Mouse (Mus musculus) heart, embryonic 15.5 days (tissue): Measurements from ENCODE around the gene Dnaaf3. TPM values are rescaled to one million over a fixed set of nuclear protein-coding genes. Genes with fewer than 3 reads are reported as not detected.

ENCODE experiments used
- ATAC-seq: fragments of 200-750 bp; cut with Nextera tagmentation; replicated peaks from 2 replicates; pipeline ENCODE4 v1.8.0; 2017; ENCODE audit warnings: low read depth, moderate TSS enrichment; ENCODE audit not compliant: insufficient number of reproducible peaks, insufficient read depth, low FRiP score
- H3K27ac ChIP-seq: fragments of 300-500 bp; sonication (generic); 2 replicates; pipeline ENCODE4 v1.5.1; 2015; ENCODE audit warnings: mild to moderate bottlenecking, inconsistent platforms
- H3K27me3 ChIP-seq: fragments of 300-500 bp; sonication (generic); 2 replicates; pipeline ENCODE4 v1.6.1; 2015; ENCODE audit warnings: inconsistent platforms
- H3K36me3 ChIP-seq: fragments of 300-500 bp; sonication (generic); 2 replicates; pipeline ENCODE4 v1.6.1; 2015; ENCODE audit warnings: mild to moderate bottlenecking, inconsistent platforms
- H3K4me1 ChIP-seq: fragments of 300-500 bp; sonication (generic); replicated peaks from 2 replicates; pipeline ENCODE4 v1.6.1; 2015; ENCODE audit warnings: inconsistent platforms
- H3K4me2 ChIP-seq: fragments of 300-500 bp; sonication (generic); 2 replicates; pipeline ENCODE4 v1.6.1; 2015; ENCODE audit warnings: inconsistent platforms, mild to moderate bottlenecking, moderate library complexity
- H3K4me3 ChIP-seq: fragments of 300-500 bp; sonication (generic); 2 replicates; pipeline ENCODE4 v1.5.1; 2015; ENCODE audit warnings: mild to moderate bottlenecking, inconsistent platforms
- H3K9ac ChIP-seq: fragments of 300-500 bp; sonication (generic); 2 replicates; pipeline ENCODE4 v1.6.1; 2015; ENCODE audit warnings: mild to moderate bottlenecking, inconsistent platforms
- H3K9me3 ChIP-seq: fragments of 300-500 bp; sonication (generic); replicated peaks from 2 replicates; pipeline ENCODE4 v1.6.1; 2016; ENCODE audit warnings: inconsistent platforms
- whole genome bisulfite sequencing: fragments of 180-500 bp; shearing (Covaris S2); methylation state at CpG from one replicate; pipeline ENCODE4 v1.1.7; 2015; ENCODE audit warnings: mixed read lengths; 5-methylcytosine and 5-hydroxymethylcytosine counted together
- polyA plus RNA-seq: library from polyadenylated mRNA; unstranded; fragments of >200 nt; fragmentation: Nextera tagmentation; extraction: Ambion mirVana; gene quantifications from 2 replicates; pipeline ENCODE4 v1.2.1, GENCODE M21; 2015

The Dnaaf3 gene
- polyA plus RNA-seq, 1 experiment from 2014 or later: 0.96 TPM

DNA sequence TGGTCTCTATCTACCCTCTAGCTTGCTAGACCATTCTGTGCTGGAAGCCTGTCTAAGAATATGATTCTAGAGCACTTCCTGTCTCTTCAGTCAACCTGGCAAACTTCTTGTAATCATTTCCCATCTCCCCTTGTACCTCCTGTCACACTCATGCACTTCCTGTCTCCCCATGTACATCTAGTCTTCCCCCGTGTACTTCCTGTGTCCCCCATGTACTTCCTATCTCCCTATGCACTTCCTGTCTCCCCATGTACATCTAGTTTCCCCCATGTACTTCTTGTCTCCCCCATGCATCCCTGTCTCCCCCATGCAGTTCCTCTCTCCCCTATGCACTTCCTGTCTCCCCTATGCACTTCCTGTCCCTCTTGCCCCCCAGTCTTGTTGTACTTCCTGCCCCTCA, 13.8 kb downstream of the Dnaaf3 start:
- no peaks in the 10 kb centered on the region for H3K27me3 ChIP-seq
- peak overlapping the region; percentile 88 for H3K27ac ChIP-seq
- WGBS: 36% methylated on average over 1 of the region's 1 CpGs
- peak overlapping the region; percentile 70 for H3K4me2 ChIP-seq
- peak overlapping the region; percentile 58 for H3K4me3 ChIP-seq
- H3K9ac ChIP-seq: peak overlapping the region; percentile 21; the same call in 1 of the 2 replicates
- no peaks in the 10 kb centered on the region for H3K9me3 ChIP-seq
- peaks cover 58% of the 10 kb centered on the region for H3K4me1 ChIP-seq
- H3K36me3 ChIP-seq: peaks cover 9% of the 10 kb centered on the region; the same call in 1 of the 2 replicates
- ATAC-seq: no peak

DNA sequence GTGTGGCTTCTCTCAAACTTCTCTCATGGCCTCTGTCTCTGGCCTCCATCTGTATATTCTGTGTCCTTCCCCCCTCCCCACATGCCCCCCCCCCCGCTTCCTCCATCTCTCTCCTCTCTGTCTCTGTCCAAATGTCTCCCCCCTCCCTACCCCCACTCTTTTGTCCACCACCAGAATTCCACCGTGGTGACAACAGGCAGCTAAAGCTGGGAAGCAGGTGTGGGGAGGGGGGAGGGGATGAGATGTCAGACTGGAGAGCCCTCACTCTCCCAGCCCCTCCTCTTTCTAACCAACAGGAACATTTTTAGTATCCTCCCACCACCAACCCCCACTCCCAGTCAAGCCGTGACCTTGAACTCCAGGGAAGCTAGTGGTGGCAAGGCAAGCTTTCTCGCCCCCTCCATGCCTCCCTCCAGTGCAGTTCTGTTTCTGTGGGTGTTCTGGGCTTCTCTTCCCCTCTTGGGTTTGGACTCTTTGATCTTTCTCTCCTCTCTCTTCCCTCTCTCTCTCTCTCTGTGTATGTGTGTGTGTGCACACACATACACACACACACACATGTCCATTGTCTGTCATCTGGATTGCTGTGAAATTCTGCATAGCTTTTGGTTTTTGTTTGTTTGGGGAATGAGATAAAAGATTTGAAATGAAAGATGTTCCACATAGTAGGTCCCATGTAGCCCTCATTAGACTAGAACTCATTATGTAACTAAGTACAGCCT, 15.8 kb downstream of the Dnaaf3 start, which contains the start of gene Tnnt1:
Gene Tnnt1 (minus strand): TSS at position 51 of the 719 bp plus-strand sequence.
- peak within 1 kb of the TSS; percentile 24; the same call in 1 of the 2 replicates for H3K4me2 ChIP-seq
- WGBS: 4% methylated on average over 4 of the region's 4 CpGs
- ATAC-seq: peak; percentile 66

DNA sequence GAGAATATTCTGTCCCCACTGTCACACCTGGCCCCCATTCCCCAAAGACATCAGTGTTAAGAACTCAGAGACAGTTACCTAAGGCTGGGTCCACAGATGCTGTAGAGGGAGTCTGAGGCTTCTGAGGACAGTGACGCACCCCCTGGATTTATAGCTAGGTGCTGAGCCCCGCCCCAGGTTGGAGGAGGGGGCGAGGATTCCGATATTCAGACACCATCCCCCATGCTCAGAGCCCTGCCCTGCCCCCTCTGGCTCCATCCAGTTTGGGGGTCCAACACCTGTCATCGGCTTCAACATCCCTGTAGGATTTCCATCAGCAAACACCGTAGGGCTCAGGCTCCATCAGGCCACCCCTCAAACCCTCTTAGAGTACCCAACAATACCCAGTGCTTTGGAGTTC, 16.4 kb downstream of the Dnaaf3 start:
- Histone ChIP-seq H3K4me2 (peak overlapping the region; percentile 24; the same call in 1 of the 2 replicates), H3K4me3 (no peak overlapping the region), H3K9ac (peak overlapping the region; percentile 9; the same call in 1 of the 2 replicates), H3K27me3 (no peaks in the 10 kb centered on the region), H3K27ac (peak overlapping the region; percentile 88), H3K9me3 (no peaks in the 10 kb centered on the region), H3K4me1 (peaks cover 73% of the 10 kb centered on the region), H3K36me3 (peaks cover 9% of the 10 kb centered on the region; the same call in 1 of the 2 replicates)
- WGBS: 42% methylated on average over 6 of the region's 6 CpGs
- ATAC-seq: peak; percentile 23

More for the DNA sequence above, 15.8 kb downstream of the Dnaaf3 start, which contains the start of gene Tnnt1:
- Histone ChIP-seq H3K36me3 (peaks cover 9% of the 10 kb centered on the region; the same call in 1 of the 2 replicates), H3K9me3 (no peaks in the 10 kb centered on the region), H3K4me3 (0 out of 2 replicates have a peak within 1 kb of the TSS, but pooled peaks have one; percentile 1), H3K4me1 (peaks cover 67% of the 10 kb centered on the region), H3K27ac (peak within 1 kb of the TSS; percentile 88), H3K27me3 (no peaks in the 10 kb centered on the region), H3K9ac (peak within 1 kb of the TSS; percentile 30; the same call in 1 of the 2 replicates)

DNA sequence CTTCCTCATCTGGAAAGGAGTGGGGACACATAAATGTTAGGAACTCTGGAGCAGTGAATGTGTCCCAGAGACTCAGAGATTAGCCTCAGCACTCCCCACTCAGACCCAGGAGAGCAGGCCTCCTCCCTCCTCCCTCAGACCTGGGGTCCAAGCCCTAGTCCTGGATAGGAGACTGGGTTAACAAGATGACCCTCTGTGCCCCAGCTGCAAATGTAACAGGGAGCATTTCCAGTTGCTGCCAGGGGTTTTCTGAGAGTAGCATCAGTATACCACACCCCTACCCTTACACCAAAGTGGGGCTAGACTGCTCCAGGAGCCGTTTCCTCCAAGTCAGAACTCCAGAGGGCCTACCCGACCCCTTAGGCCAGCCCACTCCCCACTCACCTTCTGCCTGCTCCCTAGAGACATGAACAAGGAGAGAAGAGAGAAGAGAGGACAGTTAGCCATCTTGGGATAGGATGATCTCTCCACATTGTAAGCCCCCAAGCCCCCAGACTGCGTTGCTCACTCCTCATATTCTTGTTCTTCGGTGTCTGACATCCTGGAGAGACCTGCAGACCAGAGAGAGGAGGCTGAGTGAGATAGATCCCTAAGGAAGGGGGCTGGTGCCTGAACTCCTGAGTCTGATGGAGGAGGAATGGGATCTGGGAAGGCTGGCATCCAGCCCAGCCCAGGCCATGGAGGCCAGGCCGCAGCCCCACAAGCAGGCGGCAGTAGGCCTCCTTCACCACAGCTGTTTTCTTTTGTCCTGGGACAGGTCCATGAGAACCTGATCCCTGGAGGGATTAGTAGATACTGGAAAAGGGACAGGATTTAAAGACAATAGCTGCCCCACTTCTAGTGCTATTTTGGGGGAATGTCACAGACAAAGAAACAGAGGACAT, 18.2 kb downstream of the Dnaaf3 start:
- Histone ChIP-seq H3K4me2 (peak overlapping the region; percentile 56), H3K36me3 (peaks cover 9% of the 10 kb centered on the region; the same call in 1 of the 2 replicates), H3K4me1 (peaks cover 85% of the 10 kb centered on the region), H3K4me3 (peak overlapping the region; percentile 28), H3K9me3 (no peaks in the 10 kb centered on the region), H3K27me3 (no peaks in the 10 kb centered on the region), H3K27ac (peak overlapping the region; percentile 88), H3K9ac (peak overlapping the region; percentile 28)
- 36% methylated on average over 6 of the region's 6 CpGs for whole genome bisulfite sequencing
- peak; percentile 11; the same call in 1 of the 2 replicates for ATAC-seq

DNA sequence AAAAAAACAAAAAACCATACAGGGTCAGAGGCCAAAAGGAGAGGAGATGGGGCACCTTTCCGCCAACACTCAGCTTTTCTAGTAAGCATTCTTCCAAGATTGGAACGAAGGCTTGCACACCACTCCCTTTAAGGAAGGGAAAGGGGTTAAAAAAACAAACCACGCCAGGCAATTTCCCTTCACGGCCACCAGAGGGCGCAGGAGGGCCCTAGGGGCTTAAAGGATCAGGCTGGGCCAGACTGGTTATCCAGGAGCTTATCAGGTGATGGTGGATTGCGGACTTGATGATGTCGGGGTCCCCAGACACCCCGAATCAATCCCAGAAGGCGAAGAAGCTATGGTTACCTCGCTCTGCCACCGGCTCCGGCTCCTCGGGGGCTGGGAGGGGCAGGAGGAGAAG, 19.0 kb downstream of the Dnaaf3 start:
- no peaks in the 10 kb centered on the region for H3K27me3 ChIP-seq
- ATAC-seq: no peak
- peak overlapping the region; percentile 56 for H3K4me2 ChIP-seq
- no peaks in the 10 kb centered on the region for H3K9me3 ChIP-seq
- H3K36me3 ChIP-seq: peaks cover 5% of the 10 kb centered on the region; the same call in 1 of the 2 replicates
- peaks cover 87% of the 10 kb centered on the region for H3K4me1 ChIP-seq
- whole genome bisulfite sequencing: 18% methylated on average over 13 of the region's 13 CpGs
- H3K27ac ChIP-seq: peak overlapping the region; percentile 88
- H3K9ac ChIP-seq: peak overlapping the region; percentile 28
- peak overlapping the region; percentile 28 for H3K4me3 ChIP-seq

DNA sequence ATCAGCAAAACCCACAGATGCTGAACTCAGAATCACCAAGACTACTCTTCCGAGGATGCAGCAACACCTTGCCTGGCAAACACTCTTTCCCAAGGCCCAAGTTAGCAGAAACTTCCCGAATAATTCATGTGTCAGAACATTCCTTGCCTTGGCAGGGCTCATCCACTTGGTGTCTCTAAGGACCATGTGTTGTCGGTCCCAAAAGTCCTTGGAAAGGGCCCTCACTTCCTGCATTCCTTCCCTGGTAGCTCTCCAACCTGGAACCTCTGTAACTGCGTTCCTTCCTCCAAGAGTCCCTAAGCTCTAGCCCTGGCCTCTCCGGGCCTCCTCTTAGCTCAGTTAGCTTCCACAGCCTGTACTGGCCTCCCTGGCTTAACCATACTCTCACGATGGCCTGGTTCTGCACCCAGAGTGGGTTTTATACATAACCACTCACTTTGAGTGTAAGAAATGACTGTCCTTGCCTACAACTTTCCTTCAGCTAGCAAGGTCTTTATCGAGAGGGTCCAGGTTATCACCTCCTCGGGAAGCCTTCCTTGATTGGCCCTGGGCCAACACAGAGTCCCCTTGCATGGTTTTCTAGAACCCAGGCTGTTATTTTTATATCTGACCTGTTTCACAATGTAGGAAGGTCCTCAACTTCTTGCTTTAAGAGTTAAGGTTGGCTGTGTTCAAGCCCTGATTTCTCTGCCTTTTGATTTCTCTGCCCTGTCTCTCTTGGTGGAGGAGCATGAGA, 20.6 kb downstream of the Dnaaf3 start:
- WGBS: 25% methylated on average over 8 of the region's 8 CpGs
- Histone ChIP-seq H3K4me1 (peaks cover 79% of the 10 kb centered on the region), H3K4me2 (peak overlapping the region; percentile 56), H3K9me3 (no peaks in the 10 kb centered on the region), H3K4me3 (peak overlapping the region; percentile 5; the same call in 1 of the 2 replicates), H3K36me3 (no peaks in the 10 kb centered on the region), H3K27me3 (no peaks in the 10 kb centered on the region), H3K27ac (peak overlapping the region; percentile 88), H3K9ac (0 out of 2 replicates have a peak overlapping the region, but pooled peaks have one; percentile 10)
- ATAC-seq: no peak

DNA sequence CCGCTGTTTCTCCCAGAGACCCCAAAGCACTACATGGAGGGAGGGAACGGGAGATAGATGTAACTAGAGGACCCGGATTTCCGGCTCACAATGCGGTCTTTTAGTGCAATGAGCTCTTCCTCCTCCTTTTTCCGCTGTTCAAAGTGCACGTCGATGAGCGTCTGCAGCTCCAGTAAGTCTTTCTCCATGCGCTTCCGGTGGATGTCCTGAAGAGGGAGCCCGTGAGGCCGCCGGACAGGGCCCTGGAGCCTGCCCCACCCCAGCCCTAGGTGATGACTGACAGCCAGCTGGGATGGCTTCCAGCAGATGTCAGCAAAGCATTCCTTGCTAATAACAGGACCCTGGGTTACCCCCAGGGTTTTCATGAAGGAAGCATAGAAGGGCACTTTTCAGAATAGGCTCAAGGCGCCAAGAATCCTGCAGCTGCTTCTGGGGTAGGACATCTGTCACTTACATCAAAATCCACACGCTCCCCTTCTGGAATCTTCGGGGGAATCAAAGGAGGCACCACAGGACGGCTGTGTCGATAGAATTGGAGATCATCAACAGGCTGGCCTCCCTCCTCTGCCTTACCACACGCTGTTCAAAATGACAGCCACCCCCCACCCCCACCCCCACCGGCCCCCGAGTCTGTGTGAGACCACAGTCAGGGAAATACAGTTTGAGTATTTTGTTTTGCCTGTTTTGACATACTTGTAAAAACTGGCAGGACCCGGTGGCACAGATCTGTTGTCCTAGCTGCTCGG, 22.2 kb downstream of the Dnaaf3 start:
- ATAC-seq: peak; percentile 84
- Histone ChIP-seq H3K9me3 (no peaks in the 10 kb centered on the region), H3K9ac (no peak overlapping the region; the same call in 1 of the 2 replicates), H3K4me2 (peak overlapping the region; percentile 56), H3K4me1 (peaks cover 65% of the 10 kb centered on the region), H3K27me3 (no peaks in the 10 kb centered on the region), H3K4me3 (peak overlapping the region; percentile 27), H3K36me3 (no peaks in the 10 kb centered on the region), H3K27ac (peak overlapping the region; percentile 88)
- WGBS: 7% methylated on average over 24 of the region's 24 CpGs

DNA sequence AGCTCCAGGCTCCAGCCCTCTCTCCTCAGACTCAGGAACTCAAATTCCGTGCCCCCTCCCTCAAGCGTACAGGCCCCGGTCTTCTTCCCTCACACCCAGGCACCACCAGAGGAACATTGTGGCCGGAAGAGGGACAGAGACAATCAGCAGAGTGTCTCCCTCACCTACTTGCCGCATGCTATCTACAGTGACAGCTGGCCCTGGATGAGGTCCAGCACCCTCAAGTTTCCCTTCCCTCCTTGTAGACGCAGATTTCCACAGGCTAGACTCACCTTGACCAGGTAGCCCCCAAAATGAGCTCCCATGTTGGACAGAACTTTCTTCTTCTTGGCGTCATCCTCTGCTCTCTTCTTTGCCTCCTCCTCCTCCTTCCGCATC, 23.5 kb downstream of the Dnaaf3 start:
- H3K27ac ChIP-seq: no peak overlapping the region
- peaks cover 53% of the 10 kb centered on the region for H3K4me1 ChIP-seq
- no peaks in the 10 kb centered on the region for H3K9me3 ChIP-seq
- no peak overlapping the region for H3K4me3 ChIP-seq
- ATAC-seq: no peak
- no peaks in the 10 kb centered on the region for H3K36me3 ChIP-seq
- no peaks in the 10 kb centered on the region for H3K27me3 ChIP-seq
- 75% methylated on average over 8 of the region's 8 CpGs for whole genome bisulfite sequencing
- H3K4me2 ChIP-seq: no peak overlapping the region
- no peak overlapping the region for H3K9ac ChIP-seq

DNA sequence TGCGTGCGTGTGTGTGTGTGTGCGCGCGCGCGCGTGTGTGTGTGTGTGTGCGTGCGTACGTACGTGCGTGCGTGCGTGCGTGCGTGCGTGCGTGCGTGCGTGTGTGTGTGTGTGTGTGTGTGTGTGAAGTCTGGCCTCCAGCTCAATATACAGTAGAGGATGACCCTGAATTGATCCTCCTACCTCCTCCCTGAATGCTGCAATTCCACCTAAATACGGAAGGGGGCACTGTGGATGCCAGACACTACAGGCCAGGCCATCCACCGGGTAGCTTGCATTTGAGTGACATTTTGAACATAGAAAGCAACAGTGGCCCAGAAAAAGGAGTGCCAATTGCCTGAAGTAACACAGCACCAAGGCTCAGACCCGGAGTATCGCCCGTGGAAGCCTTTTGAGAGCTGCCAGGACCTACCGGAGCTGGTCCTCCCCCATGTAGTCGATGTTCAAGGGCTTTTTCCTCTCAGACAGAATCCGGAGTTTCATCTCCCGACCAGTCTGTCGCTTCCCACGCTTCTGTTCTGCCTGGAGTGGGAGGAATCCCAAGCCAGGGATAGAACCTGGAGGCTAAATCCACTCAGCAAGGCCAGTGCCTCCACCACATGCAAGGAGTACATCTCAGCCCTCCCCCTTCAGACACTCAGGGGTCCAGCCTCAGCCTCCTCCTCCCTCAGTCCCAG, 24.1 kb downstream of the Dnaaf3 start:
- 63% methylated on average over 32 of the region's 32 CpGs for WGBS
- Histone ChIP-seq H3K4me2 (no peak overlapping the region), H3K27ac (no peak overlapping the region), H3K27me3 (no peaks in the 10 kb centered on the region), H3K9ac (no peak overlapping the region), H3K4me1 (peaks cover 48% of the 10 kb centered on the region), H3K36me3 (no peaks in the 10 kb centered on the region), H3K9me3 (no peaks in the 10 kb centered on the region), H3K4me3 (no peak overlapping the region)
- no peak for ATAC-seq

DNA sequence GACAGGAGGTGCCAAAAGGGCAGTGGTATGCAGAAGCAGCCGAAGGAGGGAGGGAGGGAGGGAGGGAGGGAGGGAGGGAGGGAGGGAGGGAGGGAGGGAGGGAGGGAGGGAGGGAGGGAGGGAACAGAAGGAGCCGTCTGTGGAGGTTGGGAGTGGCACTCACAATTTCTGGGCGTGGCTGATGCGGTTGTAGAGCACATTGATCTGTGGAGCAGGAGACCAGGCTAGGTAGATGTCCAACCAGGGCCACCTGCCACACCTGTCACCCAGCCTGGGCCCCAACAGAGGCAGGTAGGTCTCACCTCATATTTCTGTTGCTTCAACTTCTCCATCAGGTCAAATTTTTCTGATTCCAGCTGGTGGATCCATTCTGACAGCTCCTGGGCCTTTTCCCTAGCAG, 25.0 kb downstream of the Dnaaf3 start:
- peaks cover 48% of the 10 kb centered on the region for H3K4me1 ChIP-seq
- no peaks in the 10 kb centered on the region for H3K36me3 ChIP-seq
- H3K27me3 ChIP-seq: no peaks in the 10 kb centered on the region
- H3K4me2 ChIP-seq: no peak overlapping the region
- no peak overlapping the region for H3K4me3 ChIP-seq
- H3K9me3 ChIP-seq: no peaks in the 10 kb centered on the region
- H3K9ac ChIP-seq: no peak overlapping the region
- WGBS: 67% methylated on average over 3 of the region's 4 CpGs
- no peak for ATAC-seq
- no peak overlapping the region for H3K27ac ChIP-seq
